Mouse (Mus musculus): ENCODE measurements at regions not wholly inside any gene's neighbourhood (a gene's known extent, or its start where the extent isn't known, plus 50 kb on each side); places are given as distances from the start of the nearest gene placed in this dataset.
"Not testable (repeated sequence)": the region's sequence is repeated elsewhere in the genome, so short reads cannot be mapped to it uniquely, and the experiment has no call there.

DNA sequence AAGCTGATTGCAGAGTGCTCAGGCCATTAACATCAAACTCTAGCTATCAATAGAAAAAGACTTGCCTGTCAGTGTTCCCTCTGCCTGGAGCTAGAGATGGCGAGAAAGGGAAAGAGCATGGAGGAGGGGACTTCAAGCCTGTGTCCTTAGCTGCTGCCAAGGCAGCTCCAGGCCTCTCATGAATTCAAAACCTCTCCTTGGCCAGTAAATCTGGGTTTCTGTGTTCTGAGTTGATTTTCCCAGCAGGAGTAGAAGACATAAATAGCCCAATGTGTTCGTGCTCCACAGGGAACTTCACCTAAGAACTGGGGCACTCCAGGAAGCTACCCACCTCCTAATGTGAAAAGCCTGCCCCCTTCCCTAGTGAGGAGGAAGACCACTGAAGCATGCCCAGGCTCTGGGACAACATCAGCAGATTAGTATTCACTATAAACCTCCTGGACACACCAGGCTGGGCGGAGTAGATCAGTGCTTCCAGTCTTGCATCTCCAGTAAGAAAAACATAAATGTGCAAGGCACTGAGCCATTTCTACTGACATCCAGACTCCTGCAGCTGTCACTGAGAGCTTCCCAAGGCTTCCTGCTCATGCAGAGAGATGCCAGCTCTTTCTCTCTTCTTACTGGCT, 433.9 kb downstream of the Tcerg1l start:
- DNase-seq (ENCODE audit: extremely low read depth, low read depth, low spot score) = no peak

DNA sequence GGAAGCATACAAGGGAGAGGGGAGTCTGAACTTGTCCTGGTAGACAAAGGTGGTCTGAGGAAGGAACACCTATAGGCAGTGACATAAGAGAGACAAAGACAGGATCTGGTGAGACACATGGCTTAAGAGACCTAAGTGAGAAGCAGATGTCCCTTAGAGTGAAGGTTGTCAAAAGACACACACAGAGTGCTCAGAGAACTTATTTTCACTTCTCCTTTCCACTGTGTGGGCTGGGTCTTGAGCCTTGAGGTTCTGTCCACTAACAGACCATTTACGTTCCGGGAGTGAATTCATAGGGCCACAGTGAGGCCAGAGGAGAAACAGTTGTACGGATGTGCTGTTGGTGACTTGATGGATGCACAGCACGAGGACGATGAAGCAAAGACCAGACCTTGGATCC, 422.8 kb downstream of the Tcerg1l start:
- no peak for DNase-seq (ENCODE audit: extremely low read depth, low read depth, low spot score)

DNA sequence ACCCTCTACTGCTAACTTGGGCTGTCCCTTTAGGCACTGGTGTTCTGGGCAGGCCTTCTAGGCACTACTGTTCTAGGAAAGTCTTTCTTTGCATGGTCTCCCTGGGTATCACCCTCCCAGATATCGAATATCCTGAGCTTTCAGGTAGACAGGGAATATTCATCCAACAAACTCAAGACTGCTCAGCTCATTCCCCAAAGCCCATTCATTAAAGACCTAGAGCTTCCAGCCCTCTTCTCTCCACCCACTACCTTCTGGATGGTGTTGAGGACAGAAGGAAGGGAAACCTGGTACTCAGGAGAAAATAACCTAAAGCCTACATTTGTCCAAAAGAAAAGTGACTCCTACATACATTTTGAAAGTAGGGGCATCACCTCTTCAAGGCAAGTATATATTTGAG, 420.0 kb downstream of the Tcerg1l start:
- no peak for DNase-seq (ENCODE audit: extremely low read depth, low read depth, low spot score)

DNA sequence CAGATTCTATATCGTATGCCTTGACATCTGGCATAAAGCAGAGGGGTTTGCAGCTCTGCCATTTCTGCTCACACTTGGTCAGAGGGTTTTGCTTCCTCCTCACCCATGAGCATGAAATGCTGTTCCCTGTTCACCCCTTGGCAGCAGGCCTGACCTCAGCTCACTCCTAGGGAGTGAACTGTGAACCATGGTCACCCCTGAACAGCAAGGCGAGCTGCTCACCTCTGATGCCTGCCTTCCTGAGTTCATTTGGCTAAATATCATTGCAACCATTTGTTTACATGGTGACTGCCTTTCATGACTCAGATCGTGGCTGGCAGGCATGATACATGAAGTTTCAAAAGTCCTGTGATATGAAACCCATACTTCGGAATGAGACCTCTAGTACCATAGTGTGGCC, 418.2 kb downstream of the Tcerg1l start:
- no peak for DNase-seq (ENCODE audit: extremely low read depth, low read depth, low spot score)

DNA sequence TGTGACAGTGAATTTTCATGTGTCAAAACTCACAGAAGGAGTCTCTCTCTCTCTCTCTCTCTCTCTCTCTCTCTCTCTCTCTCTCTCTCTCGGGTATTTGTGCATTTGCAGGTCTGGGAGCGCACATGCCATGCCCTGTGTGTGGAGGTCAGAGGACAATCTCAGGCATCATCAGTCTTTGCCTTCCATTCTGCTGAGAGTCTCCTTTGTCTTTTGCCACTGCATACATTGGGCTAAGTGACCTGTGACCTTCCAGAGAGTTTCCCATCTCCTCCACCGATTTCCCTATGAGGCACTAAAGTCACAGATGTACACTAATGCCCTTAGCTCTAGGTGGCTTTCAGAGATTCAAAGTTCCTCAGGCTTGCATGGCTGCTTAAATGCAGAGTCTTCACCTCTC, 391.7 kb downstream of the Tcerg1l start:
- DNase-seq (ENCODE audit: extremely low read depth, low read depth, low spot score) = no peak

DNA sequence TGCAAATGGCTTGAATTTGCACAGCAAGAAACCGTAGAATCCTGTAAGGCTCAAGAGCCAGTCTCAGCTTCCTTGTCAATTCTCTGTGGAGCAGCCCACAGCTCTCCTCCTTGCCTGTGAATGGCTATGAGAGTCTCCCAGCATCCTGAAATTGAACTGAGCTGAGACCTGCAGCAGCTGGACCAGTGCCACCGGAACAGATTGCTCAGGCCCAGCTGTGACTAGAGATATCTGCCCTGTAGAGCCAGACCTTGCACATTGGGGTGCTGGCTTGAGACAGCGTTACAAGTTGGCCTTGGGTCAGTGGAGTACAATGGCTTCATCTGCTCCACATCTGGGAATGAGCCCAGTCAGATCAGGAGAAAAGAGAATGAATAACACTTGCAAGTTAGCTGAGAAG, 390.6 kb downstream of the Tcerg1l start:
- DNase-seq (ENCODE audit: extremely low read depth, low read depth, low spot score) = no peak

DNA sequence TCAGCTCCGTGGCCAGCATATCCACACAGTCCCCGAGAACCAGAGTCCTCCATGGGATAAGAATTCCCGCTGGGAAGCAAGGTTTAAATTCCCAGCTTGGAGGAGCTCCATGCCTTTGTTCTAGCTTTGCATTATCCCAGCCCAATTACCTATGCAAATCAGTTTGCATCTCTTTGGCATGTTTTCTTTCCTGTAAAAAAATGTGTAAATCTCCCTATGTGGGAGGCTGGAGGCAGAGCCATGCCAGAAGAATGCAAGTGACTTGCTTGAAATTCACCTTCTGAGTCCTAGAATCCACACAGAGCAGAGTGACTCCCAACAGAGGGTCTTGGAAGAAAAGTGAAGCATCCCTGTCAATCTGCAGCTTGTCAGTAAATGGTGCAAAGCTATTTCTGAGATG, 388.9 kb downstream of the Tcerg1l start:
- DNase-seq (ENCODE audit: extremely low read depth, low read depth, low spot score) = no peak

DNA sequence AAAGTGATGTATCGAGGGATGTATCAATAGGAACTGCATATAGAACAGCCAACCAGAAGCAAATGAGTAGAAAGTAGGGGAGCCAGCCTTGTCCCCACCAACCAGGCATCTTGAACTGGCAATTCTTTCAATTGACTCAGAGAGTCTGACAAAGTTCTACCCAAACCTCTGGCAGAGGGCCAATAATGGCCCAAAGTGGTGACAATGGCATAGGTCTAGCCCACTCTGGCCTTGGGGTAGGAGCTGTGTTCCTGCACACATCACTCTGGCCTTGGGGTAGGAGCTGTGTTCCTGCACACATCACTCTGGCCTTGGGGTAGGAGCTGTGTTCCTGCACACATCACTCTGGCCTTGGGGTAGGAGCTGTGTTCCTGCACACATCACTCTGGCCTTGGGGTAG, 373.5 kb downstream of the Tcerg1l start:
- not testable (repeated sequence) for DNase-seq (ENCODE audit: extremely low read depth, low read depth, low spot score)

DNA sequence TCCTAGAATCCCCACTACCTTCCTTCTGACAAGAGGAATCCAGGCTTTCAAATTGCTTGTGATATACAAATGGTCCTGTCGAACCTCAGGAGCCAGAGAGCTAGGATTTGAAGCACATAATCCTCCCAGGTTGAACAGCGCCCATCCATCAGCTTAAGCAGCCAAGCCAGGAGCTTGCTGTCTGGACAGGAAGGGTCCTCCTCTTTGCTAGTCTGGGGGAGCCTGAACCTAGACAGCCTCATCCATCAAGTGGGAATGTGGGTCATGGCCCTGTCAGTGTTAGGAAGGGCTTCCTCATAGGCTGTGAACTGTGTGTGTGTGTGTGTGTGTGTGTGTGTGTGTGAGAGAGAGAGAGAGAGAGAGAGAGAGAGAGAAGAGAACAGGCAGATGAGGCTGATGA, 345.8 kb downstream of the Tcerg1l start:
- no peak for DNase-seq (ENCODE audit: extremely low read depth, low read depth, low spot score)

DNA sequence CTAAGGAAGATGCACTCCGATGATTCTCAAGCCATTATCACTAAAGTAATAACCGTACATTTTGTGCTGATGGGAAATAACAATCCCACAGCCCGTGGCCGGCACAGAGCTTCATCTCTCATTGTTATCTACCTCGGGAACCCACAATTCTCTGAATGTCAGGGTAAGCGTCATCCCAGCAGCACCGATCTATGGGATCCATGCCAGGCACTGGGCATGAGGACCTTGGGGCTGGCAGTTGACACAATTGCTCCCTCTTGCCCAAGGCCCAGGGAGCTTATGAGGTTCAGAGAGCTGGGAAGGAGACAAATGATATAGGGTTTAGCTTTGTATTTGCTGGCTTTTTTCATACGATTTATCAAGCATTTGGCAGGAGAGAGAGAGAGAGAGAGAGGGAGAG, 342.8 kb downstream of the Tcerg1l start:
- no peak for DNase-seq (ENCODE audit: extremely low read depth, low read depth, low spot score)

DNA sequence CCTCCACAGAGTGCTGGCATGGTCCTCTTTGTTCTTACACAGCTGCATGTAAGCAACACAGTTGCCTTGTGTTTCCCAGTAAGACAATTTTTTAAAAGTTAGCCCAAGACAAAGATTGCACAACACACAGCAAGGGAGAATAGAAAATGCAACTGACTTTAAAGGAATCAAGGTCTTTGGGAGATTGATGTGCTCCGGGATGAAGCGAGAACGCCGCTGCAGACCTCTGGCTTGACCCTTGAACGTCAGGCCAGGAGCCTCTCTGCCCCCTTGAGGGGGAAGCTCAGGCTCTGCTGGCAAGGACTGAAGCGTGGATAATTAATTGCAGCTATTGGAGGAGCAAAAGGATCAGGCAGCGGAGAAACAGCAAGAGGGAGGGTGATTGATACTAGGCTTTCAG, 336.4 kb downstream of the Tcerg1l start:
- no peak for DNase-seq (ENCODE audit: extremely low read depth, low read depth, low spot score)

DNA sequence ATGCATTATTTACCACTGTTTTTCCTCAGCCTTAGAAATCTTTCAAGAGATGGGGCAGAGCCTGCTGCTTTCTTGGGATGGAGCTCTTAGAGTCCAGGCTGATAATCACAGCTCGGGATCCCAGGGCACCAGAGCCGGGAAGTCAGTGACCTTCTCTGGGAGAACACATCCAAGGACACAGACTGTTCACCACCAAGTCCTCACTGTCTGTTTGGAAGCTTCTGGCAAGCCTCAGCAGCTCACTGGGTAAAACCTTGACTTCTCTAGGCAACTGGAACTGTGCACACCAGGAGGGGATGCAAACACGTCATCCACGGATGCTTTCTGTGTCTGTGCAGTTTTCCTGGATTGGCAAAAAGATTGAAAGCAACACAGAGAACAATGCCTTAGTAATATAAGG, 330.6 kb downstream of the Tcerg1l start:
- no peak for DNase-seq (ENCODE audit: extremely low read depth, low read depth, low spot score)

DNA sequence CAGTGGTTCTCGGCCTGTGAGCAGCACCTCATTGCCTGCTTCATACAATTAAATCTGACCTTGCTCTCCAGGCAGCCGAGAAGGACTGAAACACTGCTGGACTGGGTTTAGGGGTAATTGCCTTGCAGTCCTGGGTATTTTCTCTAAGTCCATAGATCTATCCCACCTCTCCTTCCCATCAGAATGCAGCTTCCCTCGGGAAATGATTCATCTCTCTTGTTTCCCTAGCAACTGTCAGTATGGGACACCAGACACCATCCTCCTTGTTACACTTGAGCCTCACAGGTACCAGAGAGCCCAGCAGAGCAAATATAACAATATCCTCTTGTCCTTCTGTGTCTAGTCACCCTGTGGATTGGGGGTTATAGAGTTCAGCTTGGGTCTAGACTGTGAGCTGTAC, 322.3 kb downstream of the Tcerg1l start:
- DNase-seq (ENCODE audit: extremely low read depth, low read depth, low spot score) = no peak

DNA sequence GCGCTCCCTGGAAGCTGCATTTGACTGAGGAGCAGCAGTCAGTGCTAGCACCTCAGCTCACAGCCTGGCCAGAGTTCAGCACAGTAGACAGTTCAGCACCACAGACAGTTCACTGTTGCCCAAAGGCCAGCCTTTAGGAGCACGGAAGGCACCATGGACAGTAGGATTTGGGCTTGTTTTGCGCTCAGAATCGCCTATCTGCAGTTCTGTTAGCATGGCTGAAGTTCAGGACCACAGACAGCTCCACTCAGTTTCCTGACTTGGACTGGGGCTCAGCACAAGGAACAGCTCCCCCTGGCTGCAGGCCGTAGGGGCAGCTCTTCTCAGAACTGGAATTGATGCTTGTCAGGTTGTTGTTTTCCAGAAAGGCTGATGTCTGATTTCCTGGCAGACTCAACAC, 313.6 kb downstream of the Tcerg1l start:
- no peak for DNase-seq (ENCODE audit: extremely low read depth, low read depth, low spot score)

DNA sequence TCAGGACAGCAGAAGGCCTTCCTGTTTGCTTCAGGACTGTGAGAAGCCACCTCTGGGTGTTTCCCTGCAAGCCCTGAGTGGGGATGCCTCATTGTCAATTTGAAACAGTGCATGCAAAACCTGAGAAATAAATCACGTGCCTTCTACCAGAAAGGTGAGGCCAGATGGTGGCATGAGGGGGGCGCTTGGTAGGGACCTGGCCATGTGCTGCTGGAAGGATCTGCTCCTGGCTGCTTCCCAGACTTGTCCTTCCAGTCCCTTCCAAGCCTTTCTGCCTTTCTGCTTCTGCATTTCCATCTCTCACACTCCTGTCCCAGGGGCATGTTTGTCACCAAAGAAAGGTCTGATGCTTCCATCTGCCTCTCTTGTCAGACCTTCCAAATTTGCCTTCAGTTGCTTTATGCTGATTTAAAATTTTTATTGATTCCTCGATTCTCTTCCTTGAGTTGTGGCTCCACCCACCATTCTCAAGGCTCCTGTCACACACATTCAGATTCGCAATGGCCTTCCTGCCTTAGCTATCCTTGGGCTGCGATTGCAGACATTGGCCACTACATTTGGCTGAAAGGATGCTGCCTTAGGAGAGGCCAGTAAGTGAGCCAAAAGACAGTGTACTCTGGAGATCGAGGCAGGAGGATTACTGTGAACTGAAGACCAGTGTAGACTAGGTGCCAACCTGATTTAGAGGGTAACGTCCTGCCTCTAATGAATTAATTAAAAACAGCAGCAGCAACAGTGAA, 289.9 kb downstream of the Tcerg1l start:
- no peak for DNase-seq (ENCODE audit: extremely low read depth, low read depth, low spot score)

DNA sequence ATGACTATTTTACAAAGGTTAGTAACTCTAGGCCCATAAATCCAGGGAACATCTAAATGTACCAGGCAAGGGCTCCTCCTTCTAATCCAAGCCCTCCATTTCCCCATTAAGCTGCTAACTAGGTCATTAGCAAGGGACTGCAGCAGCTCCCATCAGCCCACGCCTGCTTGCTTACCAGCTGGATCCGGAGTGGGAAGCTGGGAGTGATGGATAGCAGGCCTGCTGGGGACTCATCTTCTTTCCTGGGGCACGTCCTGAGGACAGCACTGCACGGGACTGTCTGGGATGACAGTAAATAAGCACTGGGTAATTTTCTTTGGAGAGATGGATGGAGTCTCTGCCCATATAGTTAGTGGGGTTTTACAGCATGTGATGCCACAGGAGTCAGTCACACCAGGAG, 276.0 kb downstream of the Tcerg1l start:
- DNase-seq (ENCODE audit: extremely low read depth, low read depth, low spot score) = no peak

DNA sequence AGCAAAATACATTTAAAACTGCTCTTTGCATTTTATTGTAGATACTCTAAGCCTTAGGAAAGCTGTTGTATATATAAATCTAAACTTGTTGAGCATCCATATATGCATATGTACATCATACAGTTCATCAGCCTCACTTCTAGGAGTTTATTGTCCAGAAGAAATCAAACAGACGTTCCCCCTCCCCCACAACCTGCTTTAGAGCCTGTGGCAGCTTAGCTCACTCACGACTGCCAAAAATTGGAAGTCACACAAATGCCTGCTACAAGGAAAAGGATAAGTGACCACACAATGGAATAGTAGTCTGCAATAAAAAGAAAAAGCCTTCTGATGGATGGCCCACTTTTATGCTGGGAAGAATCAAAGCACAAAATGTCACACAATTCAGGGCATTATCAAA, 267.8 kb downstream of the Tcerg1l start:
- no peak for DNase-seq (ENCODE audit: extremely low read depth, low read depth, low spot score)

DNA sequence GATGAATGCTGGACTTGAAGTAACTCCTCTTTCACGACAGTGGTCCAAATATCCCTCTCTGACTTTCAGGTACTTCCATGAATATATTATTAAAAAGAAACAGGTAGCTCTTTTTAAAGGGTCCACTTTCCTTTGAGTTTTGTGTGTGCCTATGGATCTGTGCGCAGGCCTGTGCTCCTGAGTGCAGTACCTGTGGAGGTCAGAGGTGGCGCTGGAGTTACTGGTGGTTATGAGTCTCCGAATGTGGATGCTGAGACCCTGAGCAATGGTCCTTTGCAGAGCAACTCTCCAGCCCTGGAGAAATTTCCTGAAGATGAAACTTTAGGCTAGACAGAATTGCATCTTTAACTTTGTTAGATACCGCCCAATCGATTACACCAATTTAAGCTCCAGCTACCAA, 264.1 kb downstream of the Tcerg1l start:
- no peak for DNase-seq (ENCODE audit: extremely low read depth, low read depth, low spot score)

DNA sequence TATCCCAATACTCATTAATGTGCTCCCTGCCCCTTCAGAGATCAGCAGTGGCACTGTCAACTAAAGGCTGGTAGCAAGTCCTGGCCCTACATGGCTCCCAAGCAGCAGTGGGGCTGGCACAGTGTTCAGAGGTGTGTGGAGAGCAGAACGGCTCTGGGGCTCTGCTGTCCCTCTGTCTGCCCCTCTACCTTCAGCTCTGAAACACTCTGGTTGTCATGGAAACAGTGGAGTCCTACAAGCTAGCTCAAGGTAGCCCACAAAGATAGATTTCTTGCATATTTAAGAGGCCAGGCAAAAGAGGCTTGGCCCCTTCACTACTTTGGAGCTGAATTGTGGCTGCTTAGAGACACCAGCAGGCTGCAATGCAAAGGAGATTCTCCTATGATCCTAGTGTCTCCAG, 259.6 kb downstream of the Tcerg1l start:
- no peak for DNase-seq (ENCODE audit: extremely low read depth, low read depth, low spot score)

DNA sequence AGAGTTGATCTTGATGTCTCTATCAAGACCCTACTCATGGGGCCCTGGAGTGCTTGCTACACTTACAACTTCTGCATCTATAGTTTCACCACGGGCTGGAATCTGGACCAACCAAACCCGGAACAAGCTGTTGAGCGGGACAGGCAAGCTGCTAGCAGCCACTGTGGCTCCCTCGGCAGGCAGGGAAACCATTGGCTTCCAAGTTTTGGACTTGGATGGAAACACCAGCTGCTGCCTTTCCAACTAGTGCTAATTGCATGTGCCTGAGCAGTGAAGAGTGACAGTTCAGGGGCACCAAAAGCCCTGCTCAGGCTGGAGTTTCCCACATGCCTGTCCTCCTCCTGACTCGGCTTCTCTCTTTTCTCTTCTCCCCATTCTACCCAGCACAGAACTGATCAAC, 257.8 kb downstream of the Tcerg1l start:
- DNase-seq (ENCODE audit: extremely low read depth, low read depth, low spot score) = no peak

DNA sequence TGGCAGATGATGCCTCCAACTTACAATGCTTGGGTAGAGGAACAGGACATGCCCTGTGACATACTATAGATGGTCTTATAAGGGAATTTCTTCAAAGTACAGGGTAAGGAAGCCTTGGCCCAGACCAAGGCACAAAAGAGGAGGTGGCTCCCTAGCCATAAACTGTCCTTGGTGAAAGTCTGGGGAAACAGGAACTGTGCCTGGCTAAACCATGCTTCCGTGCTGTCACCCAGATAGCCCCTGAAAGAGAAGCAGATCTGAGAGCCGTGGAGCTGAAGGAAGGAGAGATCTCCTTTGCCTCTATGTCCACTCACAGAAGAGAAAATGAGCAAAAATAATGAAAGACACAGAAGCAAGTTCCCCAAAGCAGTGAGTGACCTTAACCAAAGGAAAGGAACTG, 248.0 kb downstream of the Tcerg1l start:
- no peak for DNase-seq (ENCODE audit: extremely low read depth, low read depth, low spot score)

DNA sequence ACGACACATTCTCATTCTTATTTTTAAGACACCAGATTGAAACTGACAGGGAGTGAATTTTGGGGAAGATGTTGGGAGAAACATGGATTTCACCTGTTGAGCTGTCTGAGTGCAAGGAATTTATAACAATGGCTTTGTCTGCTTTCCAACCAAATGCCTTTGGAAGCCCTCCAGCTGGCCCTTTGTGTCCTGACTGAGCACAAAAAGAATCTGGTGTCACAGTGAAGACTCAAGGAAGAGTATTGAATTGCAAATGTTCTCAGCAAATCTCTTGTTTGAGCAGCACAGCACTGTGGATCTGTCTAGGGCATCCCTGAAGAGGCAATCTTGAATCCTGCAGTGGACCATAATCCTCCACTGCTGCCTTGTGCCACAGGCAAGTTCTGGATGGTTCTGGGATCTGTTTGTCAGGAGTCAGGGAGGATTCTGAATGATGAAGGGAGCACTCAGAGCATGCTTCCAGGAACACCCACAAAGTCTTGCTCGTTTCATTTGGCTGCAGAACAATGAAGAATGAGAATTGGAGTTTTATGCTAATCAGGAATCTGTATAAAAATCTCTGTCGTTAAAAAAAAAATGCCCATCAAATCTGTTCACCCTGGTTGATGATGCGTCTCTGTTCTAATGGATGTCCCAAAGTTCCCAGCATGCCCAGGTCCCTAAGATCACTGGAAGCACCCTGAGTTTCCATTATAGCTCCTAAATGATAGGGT, 243.9 kb downstream of the Tcerg1l start:
- no peak for DNase-seq (ENCODE audit: extremely low read depth, low read depth, low spot score)

All from fat pad, adult 2 months (tissue).